Mouse (Mus musculus) spleen, postnatal 4 days (tissue): ENCODE data around the gene Gdf10.

Source experiments
- DNase-seq, 2 experiments: peaks; one replicate each; pipeline ENCODE4 v3.0.0; 2022; ENCODE audit warnings: low spot score in 2 of 2

Gene Gdf10

DNA sequence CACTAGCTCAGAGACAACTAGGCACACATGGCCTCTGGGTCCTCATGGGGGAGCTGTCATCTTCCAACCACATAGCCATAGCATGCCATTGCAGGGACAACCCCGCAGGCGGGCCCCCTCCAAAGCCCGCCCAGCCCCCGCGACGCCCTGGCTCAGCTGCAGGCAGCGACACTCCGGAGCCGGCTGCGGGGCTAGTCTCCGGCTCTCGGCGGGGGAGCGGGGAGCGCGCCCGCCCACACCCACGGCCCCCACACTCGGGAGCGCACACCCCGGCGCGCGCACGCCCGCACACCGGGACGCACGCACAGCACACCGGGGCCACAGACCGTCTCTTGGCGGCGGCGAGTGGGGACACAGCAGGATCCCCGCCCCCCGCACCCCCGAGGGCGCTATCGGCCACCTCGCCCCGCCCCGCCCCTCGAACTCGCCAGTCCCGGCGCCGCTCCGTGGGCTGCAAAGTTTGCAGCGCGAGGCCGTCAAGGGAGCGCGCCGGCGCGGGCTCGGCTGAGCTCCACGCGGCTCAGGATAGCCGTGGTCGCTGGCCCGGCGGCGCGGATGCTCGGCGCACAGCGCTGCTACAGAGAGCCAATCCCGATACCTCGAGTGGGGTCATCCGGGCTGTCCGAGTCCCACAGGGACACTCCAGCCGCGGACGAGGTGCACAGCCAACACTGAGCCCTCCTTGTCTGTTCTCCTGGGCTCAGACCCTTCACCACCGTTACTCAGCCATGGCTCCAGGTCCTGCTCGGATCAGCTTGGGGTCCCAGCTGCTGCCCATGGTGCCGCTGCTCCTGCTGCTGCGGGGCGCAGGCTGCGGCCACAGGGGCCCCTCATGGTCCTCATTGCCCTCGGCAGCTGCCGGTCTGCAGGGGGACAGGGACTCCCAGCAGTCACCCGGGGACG, at the start of gene Gdf10:
TSS of gene Gdf10 (plus strand) at position 420 of the 903 bp plus-strand sequence.
- DNase-seq = no peak

DNA sequence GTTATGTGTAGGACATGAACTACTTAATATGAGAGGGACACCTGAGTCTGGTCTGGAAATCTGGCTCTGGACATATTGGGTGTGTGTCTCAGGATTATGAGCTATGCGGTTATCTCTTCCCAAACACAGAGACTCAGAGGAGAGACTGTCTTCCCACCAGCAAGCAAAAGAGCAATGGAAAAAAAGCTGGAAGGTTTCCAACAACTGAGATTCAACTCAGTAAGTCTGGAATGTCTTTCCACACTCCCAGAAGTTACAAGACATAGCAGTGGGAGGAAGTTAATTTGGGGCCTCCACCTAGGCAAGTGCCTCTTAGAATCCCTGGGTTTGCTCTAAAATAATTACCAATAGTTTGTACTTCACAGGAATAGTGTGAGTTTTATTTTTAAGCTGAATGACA, 44.6 kb upstream of the Gdf10 start:
- DNase-seq = no peak

DNA sequence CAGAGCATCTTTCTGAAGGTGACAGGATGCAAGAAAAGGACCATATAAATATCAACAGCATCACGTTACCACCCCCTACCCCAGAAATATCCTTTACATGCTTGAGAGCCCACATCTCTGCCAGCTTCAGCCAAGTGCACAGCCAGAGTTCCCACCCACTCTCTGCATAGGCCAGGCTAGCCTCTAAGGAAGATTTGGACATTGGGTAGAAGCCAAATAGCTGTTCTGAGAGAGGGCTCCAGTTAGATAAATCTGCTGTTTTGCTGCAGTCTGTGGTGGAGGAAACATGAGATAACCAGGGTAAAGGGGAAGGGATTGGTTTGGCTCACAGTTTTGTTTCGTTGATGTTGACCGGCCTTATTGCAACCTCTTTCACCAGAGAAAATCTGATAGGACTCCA, 43.2 kb upstream of the Gdf10 start:
- no peak for DNase-seq

DNA sequence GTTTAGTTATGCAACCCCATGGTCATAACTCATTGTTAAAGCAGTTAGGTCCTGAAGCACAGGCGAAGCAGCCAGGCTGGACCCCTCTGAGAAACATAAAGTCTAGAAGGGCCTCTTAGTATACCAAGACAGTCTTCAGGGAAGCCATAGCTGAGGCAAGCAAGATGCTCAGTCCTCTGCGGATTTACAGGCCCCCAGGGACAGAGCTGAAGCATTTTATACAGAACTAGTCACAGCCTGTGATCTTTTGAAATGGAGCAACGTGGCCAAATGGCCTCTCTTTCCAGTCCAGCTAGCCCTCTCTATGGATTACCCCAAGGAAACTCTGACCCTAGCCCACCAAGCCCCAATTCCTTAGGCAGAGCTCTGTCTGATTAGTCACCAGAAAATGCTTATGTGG, 41.9 kb upstream of the Gdf10 start:
- DNase-seq = no peak

DNA sequence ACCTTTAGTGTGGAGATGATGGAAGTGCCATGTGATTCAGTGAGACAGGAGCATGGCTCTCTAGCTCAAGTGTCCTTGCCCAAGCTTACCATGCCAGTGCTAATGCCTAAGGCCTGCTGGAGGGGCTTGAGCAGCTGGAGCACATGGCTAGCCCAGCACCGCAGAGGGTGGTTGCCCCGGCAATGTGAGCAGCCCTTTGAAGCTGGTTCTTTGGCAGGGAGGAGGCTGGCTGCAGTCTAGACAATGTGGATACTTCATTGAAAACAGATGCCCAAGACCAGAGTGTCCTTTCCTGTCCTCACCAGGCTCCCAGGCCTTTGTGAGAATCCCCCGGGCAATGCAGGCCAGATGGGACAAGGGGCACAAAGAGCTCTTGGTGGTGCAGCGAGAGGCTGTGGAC, 40.3 kb upstream of the Gdf10 start:
- DNase-seq = no peak

DNA sequence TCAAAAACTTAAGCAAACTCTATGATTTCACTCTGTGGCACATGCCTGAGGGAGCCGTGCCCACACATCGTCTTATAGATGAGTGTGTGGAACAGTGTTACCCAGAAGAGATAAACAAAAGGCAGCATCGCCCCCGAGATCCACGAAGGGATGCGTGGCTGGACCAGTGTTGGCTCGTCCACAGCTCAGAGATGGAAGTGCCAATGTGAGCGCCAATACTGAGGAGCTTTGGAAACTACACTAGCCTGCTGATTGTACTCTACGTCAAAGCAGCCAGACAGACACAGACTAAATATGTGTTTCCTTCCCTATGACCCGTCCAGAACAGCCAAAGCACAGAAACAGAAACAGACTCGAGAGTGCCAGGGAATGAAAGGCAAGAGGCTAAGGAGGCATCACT, 37.9 kb upstream of the Gdf10 start:
- no peak for DNase-seq

DNA sequence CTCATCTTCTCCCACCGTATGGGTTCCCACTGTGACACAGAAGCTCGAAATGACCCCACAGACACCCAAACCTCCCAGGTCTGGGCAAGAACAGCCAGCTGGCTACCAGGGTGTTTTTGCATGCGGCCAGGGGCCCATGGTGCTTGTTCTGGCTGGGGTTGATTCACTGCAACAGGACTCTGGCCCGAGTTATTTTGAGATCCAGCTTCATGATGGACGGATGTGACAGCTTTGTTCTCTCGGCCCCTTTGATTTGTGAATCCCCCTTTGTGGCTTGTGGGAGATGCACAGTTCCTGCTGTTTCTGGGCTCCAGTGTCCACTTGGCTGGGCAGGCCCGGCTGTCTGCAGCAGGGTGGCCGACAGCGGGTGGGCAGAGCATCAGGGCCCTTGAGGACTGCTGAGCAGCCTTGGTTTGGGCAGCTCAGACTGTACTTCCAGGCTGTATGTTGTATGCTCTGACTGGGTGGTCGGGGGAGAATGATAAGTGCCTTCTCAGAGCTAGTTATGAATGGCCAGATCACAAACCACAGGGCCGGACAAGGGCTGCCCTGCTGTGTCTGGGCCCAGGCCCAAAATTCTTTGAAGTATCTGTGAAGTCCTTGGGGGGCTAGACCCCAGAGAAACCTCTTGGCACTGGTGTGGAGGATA, 34.9 kb upstream of the Gdf10 start:
- no peak for DNase-seq

DNA sequence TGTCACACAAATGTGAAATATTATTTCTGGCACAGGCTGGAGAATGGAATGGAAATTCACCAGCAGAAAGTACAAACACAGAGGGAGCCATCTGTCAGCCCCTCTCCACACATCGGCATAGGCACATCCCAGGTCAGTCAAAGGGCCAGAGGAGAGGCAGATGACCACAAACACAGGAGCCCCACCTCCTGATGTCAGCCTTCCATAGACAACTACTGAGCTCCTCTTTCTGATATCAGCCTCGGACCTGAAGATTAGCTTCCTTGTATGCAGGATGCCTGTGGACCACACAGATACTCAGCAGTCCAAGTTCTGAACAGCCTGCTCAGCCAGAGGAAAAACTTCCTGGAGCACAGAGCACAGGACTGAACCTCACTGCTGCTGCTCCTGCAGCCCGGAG, 33.4 kb upstream of the Gdf10 start:
- no peak for DNase-seq

DNA sequence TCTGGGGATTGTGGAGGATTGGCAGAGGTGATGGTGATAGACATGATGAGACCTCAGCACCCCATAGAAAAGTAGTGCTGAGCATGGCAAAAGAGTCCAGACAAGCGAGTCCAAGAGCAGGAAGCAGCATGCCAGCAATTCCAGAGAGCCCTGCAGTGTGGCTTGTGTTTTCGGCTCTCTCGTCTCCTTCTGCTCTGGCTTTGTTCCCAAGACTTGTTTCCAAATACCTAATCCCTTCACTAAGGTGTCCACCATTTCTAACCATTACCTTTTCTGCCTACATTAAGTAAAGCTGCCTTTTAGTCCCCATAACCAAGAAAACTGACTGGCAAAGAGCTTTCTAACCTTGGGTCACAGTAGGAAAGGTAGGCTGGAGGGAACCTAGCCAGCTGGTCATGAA, 31.9 kb upstream of the Gdf10 start:
- no peak for DNase-seq

DNA sequence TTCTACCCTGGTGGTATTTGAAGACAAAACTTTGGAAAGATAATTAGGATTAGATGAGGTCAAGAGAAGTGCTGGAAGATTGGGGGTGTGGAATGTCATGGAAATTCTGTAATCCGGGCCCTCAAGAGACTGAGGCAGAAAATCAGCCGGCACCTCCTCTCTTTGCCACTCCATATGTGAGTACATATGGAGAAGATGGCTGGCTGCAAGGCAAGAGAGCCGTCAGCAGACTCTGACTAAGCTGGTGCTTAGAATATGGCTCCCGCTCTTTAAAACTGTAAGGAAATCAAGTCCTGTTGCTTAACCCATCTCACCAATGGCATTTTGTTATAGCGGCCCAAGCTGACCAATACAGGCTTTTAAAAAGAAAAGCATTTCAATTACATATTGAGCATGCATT, 27.6 kb upstream of the Gdf10 start:
- no peak for DNase-seq

DNA sequence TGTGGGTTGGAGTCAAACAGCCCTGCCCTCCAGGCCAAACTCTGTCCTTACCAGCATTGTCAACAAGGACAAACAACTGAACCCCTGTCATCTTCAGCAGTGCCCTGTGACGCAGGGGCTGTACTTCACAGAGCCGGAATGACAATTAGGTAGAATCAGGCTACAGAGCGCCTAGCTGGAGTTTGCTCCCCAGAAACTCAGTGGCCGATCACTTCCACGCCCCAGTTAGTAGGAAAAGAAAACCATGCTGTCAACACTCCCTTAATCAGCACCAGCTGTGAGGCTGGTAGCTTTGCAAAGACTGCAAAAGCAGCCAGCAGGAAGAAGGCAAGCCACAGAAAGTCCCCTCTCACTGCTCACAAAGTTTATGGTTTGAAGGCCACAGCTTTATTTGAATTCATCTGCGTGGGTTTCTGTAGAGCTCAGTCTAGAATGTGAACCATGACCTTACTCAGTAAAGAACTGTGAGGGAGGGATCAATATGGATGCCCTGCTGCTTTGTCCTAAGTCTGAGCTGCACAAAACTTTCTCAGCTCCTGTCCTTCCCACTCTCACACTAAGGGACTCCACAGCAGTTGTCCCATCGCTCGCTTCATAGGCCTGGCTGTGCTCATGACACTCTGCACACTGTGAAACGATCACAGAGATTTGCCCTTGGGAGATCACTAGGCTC, 26.6 kb upstream of the Gdf10 start:
- no peak for DNase-seq

DNA sequence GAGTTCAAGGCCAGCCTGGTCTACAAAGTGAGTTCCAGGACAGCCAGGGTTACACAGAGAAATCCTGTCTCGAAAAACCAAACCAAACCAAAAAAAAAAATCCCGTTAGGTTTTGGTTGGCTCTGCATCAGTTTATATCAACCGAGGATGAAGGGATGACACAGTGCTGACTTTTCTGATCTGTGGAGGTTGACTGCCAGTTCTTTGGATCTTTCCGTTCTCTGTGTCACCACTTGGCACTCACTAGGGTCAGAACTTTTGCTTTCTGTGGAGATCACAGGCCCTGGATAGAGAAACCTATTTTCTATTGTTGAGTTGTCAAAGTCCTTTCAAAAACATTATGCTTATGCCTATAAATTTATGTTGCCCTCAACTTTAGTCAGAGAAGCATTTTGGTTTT, 20.6 kb upstream of the Gdf10 start:
- no peak for DNase-seq

DNA sequence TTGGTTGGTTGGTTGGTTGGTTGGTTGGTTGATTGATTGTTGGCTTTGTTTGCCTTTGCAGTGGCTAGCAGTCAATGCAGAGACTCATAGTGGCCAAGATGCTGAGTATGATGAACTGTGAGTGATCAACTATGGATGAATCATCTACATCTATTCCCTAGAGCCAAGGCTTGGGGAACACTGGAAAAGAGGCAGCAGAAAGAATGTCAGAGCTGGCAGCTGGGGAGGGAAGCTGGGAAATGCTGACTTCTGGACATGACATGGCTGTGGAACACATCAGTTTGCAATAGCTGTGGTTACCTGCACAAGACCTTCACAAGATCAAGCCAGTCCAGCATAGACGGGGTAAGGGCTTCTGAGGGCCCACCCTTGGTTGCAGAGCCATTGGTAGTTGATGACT, 20.2 kb upstream of the Gdf10 start:
- DNase-seq = no peak

DNA sequence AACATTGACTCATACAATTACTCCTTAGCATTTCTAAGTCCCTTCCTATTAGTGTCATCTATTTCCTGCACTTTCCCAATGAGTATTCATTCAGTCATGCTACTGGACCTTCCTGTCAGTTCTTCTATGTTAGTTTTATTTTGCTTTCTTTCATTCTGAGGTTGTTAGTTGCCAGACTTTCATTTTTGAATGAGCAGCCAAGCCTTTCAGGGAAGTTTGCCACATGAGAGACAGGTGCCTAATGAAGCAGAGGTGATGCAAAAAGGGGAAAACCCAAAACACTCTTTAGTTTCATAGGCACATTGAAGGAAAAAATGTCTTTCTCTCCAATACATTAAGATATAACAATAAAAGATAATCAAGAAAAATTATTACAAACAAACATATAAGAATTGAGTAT, 18.5 kb upstream of the Gdf10 start:
- no peak for DNase-seq

DNA sequence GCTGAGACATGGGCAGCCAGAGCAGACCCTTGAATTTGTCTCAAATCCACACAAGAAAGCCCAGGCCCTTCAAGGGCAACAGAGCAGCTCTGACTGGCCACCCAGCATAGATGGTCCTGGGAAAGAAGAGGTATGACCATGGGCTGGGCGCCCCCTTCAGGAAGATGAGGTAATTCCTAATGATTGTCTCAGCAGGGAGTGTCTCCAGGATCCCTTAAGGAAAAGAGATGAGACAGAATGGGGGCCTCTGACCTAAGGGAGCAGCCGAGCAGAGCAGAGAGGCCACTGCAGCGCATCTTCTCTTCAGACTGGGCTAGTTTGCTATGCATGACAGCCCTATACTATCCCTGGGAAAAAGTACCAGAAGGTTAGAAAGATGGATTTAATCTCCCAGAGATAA, 9.7 kb upstream of the Gdf10 start:
- DNase-seq = no peak

DNA sequence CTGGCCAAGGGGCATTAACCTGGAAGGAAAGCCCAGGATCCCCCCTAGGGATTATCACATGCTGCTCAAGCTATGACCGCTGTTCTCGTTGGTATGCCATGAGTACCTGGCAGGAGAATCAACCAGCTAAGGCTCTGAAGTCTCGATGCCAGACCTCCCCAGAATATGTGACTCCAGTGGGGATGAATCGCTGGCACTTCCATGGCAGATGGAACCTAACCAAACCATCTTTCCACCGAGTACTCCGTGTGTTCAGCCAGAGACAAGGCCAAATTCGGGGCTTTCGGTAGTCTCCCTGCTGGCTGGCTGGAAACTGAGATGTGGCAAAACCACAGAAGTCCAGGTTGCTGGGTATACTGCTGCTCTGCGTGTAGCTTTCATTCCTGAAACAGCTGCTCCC, 9.2 kb upstream of the Gdf10 start:
- no peak for DNase-seq

DNA sequence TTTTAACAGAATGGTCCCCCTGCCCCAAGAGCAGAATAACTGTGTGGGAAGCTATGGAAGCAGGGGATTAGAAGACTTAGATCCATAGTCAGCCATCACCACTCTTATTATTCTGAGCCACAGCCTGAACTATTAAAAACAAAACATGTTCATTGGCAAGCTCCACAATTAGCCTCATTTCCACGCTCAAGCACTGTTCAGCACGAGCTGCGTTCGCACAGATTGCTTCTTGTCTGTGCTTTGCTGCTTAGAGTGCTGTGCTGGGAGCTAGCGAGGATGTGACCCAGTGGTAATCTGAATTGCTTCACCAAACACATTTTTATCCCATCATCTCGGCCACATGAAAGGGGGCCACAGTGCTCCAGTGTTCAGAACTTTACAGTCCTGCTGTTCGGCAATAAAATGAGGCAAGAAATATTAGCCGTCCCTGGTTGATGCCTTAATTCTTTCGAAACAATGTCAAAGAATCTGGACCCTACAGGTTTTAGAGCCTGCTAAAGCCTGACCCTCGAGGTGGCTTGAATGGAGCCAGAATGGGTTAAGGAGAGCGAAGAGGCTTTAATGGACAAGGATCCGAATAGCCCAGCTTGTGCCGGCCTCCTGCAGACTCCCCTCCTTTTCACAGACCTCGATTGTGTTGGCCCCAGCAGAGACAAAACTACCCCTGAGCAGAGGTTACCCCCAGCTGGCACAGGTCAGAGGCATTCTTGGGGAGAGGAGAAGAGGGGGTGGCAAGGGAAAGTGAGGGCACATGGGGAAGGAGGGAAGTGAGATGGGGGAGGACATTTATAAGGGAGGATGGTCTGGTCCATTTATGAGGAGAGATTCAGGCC, 2.4 kb upstream of the Gdf10 start:
- DNase-seq = no peak

DNA sequence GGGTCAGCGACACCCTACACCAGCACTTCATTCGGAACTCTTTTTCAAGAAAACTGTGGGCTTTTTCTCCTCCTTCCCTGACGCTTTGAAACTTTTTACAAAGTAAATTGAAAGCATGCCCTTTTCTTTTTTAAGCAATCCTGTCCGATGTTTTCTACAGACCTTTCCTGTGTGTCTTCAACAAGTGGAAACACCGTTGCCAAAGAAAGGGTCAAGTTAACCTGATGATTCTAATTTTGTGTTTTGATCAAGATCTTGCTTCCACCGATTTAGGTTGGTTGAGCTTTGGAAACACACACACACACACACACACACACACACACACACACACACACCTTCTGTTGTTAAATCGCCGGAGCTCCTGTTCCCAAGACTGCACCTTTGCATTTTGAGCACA, 618 bp upstream of the Gdf10 start:
- no peak for DNase-seq

DNA sequence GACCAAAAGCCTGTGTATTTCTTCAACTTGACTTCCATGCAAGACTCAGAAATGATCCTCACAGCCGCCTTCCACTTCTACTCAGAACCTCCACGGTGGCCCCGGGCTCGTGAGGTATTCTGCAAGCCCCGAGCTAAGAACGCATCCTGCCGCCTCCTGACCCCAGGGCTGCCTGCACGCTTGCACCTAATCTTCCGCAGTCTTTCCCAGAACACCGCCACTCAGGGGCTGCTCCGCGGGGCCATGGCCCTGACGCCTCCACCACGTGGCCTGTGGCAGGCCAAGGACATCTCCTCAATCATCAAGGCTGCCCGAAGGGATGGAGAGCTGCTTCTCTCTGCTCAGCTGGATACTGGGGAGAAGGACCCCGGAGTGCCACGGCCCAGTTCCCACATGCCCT, 8.5 kb downstream of the Gdf10 start:
- DNase-seq = no peak

DNA sequence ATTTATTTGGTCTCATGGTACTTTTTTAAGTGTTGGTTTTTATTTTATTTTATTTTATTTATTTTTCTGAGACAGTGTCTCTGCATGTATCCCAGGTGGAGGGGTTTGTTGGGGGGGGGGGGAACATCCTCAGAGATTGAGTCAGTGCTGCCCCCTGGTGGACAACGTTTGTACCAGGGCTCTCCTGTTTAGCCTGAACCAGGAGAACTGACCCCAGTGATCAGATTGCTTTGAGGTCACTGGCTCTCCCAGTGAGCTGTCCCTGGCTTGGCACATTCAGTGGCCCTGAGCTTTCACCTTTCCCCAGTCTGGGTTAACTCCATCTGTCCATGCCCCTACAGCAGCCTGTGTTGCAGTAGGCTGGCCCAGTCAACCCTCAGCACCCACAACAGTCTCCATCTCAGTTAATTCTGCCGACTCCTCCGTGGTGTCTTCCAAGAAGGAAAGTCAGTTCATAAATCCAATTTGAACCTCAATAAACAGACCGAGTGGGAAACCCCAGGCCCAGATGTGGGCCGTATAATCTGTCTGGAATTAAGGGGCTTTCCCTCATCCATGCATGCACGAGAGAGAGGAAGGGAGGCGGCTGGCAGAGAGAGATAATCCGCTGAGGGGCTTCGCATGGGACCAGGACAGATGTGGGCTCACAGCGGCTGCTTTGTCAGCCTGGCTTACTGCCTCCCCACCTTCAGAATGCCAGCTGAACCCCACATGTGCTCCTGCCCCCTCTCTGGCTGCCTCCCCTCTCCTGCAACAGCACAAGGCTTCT, 9.7 kb downstream of the Gdf10 start:
- no peak for DNase-seq

DNA sequence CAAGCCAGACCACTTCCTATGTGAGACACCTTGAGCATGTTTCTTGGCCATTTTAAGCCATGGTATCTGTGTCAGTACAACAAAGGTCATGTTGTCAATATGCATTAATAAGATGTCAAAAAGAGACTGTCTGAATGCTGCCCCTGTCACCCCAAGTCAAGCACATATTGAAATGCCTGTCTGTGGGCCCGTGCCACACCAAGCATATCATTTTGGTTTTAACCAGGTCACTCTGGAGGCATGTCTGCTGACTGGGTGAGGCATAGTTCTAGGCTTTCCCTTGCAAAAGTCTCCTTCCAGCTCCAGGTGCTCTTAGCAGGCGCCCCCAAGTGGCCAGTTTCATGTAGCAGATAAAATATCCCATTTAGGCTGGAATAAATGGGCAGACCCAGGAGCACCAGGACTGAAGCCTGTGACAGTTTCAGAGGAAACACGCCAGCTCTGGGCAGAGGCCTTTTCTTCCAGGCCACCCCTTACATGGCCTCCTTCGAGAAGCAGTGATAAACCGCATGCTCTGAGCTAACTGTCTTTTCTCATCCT, 10.5 kb downstream of the Gdf10 start:
- no peak for DNase-seq
